Mouse (Mus musculus) heart, embryonic 14.5 days (tissue): ENCODE results near the gene Tcea3. TPM values are rescaled to one million over a fixed set of nuclear protein-coding genes. Genes with fewer than 3 reads are reported as not detected.

ENCODE experiments used
- ATAC-seq: fragments of 200-750 bp; cut with Nextera tagmentation; 2 replicates; pipeline ENCODE4 v1.8.0; 2017; ENCODE audit warnings: low read depth, moderate TSS enrichment; ENCODE audit not compliant: insufficient number of reproducible peaks, insufficient read depth, low FRiP score
- H3K27ac ChIP-seq, 2 experiments: fragments of 200-500 bp in 1 of 2; fragments of 300-500 bp in 1 of 2; sonication (generic) in 1 of 2; replicated peaks in 1 of 2; 2 replicates each; pipeline ENCODE4 v1.5.1; 2012 to 2014; ENCODE audit warnings: low read depth in 2 of 2, low read length in 2 of 2, control low read depth in 1 of 2, mild to moderate bottlenecking in 1 of 2, mixed read lengths in 1 of 2; ENCODE audit not compliant: control insufficient read depth in 1 of 2, insufficient read depth in 1 of 2
- H3K27me3 ChIP-seq: fragments of 300-500 bp; sonication (generic); 2 replicates; pipeline ENCODE4 v1.6.1; 2014; ENCODE audit warnings: mild to moderate bottlenecking, low read length, control low read depth; ENCODE audit not compliant: control insufficient read depth, insufficient read depth
- H3K36me3 ChIP-seq: fragments of 300-500 bp; sonication (generic); 2 replicates; pipeline ENCODE4 v1.6.1; 2014; ENCODE audit warnings: mild to moderate bottlenecking, control low read depth, low read length, mixed read lengths; ENCODE audit not compliant: control insufficient read depth, insufficient read depth
- H3K4me1 ChIP-seq, 2 experiments: fragments of 200-500 bp in 1 of 2; fragments of 300-500 bp in 1 of 2; sonication (generic) in 1 of 2; 2 replicates each; pipeline ENCODE4 v1.6.1; 2012 to 2014; ENCODE audit warnings: low read length in 2 of 2, control low read depth in 1 of 2, mixed read lengths in 1 of 2; ENCODE audit not compliant: control insufficient read depth in 2 of 2, insufficient read depth in 2 of 2
- H3K4me2 ChIP-seq: fragments of 300-500 bp; sonication (generic); 2 replicates; pipeline ENCODE4 v1.6.1; 2014; ENCODE audit warnings: mild to moderate bottlenecking, low read length
- H3K4me3 ChIP-seq, 2 experiments: fragments of 200-500 bp in 1 of 2; fragments of 300-500 bp in 1 of 2; sonication (generic) in 1 of 2; 2 replicates each; pipeline ENCODE4 v1.5.1; 2012 to 2014; ENCODE audit warnings: low read length in 2 of 2, mild to moderate bottlenecking in 2 of 2, control low read depth in 1 of 2, low read depth in 1 of 2, moderate library complexity in 1 of 2; ENCODE audit not compliant: control insufficient read depth in 1 of 2, insufficient read depth in 1 of 2
- H3K9ac ChIP-seq: fragments of 300-500 bp; sonication (generic); 2 replicates; pipeline ENCODE4 v1.6.1; 2014; ENCODE audit warnings: mild to moderate bottlenecking, low read length
- H3K9me3 ChIP-seq: fragments of 300-500 bp; sonication (generic); 2 replicates; pipeline ENCODE4 v1.6.1; 2016; ENCODE audit warnings: low read length, control low read depth; ENCODE audit not compliant: control insufficient read depth
- WGBS: fragments of 180-500 bp; shearing (Covaris S2); extraction: QIAGEN DNeasy Blood & Tissue Kit; methylation state at CpG from one replicate; pipeline ENCODE4 v1.1.7; 2014; 5-methylcytosine and 5-hydroxymethylcytosine counted together
- polyA plus RNA-seq: library from polyadenylated mRNA; unstranded; fragments of >200 nt; fragmentation: Nextera tagmentation; extraction: Ambion mirVana; gene quantifications from 2 replicates; pipeline ENCODE4 v1.2.1, GENCODE M21; 2014

The Tcea3 gene
- polyA plus RNA-seq, result 64.7 and 74.6 TPM in 2 replicates

DNA sequence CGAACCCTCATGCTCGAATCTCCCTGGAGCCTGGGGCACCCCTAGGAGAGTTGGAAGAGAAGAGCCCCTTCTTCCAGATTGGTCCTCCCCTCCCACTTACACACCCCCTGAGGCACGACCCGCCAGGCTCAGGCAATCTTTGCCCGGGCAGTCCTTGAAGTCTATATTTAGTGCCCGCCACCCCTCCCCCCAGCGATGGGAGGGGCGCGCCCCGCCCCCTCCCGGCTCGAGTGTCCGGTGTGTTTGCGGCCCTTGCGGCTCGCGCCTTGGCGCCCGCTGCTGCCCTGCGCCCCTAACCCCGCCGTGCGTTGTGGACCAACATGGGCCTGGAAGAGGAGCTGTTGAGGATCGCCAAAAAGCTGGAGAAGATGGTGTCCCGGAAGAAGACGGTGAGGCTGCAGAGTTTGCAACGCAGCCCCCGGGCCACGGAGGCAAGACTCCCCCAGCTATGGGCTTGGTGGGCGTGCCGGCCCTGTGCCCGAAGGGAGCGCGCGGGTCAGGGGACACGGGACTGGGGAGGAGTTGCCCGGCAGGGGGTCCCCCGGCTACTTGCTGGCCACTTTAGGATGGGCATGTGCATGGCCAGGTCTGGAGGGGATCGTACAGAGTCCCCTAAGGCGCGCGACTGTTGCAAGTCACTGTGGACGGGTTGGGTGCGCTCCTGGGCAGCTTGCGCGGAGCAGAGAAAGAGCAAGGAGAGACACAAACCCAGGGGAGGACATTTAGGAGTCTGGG is at the start of gene Tcea3:
Gene Tcea3, plus strand, starts transcription at position 1 of the 735 bp plus-strand sequence.
- Histone ChIP-seq H3K9me3 (no peaks in the 10 kb centered on the region), H3K27me3 (peaks cover 10% of the 10 kb centered on the region), H3K4me2 (peak within 1 kb of the TSS; percentile 72), H3K4me3 (peak within 1 kb of the TSS; percentile 72 to 74), H3K36me3 (no peaks in the 10 kb centered on the region), H3K27ac (peak within 1 kb of the TSS; percentile 68 to 78), H3K4me1 (peaks cover 23 to 43% of the 10 kb centered on the region in 2 experiments), H3K9ac (peak within 1 kb of the TSS; percentile 80)
- peak; percentile 64 for ATAC-seq
- WGBS, result 1% methylated on average over 46 of the region's 46 CpGs

DNA sequence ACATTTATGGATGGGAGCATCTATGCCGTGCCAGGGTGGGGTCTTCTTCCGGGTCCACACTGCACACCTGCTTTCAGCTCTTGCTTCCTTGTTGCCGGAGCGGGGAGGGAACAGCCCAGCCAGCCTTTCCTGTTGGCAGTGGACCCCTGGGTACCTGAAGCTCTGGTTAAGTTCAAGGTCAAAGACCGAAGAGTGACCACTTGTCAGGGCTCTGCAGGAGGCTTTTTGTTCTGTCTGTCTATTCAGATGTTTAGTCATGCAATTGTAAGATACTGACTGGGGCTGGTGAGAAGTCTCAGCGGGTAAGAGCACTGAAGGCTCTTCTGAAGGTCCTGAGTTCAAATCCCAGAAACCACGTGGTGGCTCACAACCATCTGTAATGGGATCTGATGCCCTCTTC is 48.7 kb upstream of the Tcea3 start:
- 75% methylated on average over 7 of the region's 7 CpGs for WGBS
- Histone ChIP-seq H3K4me3 (no peak overlapping the region), H3K4me2 (no peak overlapping the region), H3K4me1 (peaks cover 7 to 9% of the 10 kb centered on the region in 2 experiments; a peak in 3 of 4 replicates), H3K27ac (no peak overlapping the region), H3K27me3 (no peaks in the 10 kb centered on the region), H3K9ac (no peak overlapping the region), H3K9me3 (no peaks in the 10 kb centered on the region), H3K36me3 (no peaks in the 10 kb centered on the region)
- ATAC-seq, result no peak

- WGBS, result 25% methylated on average over 9 of the region's 9 CpGs
- H3K4me3 ChIP-seq, result no peak overlapping the region
- H3K27ac ChIP-seq, result no peak overlapping the region
- no peaks in the 10 kb centered on the region for H3K9me3 ChIP-seq
- no peaks in the 10 kb centered on the region for H3K27me3 ChIP-seq
- H3K4me2 ChIP-seq, result no peak overlapping the region
- H3K36me3 ChIP-seq, result no peaks in the 10 kb centered on the region
- ATAC-seq, result no peak
- peaks cover 3 to 4% of the 10 kb centered on the region in 2 experiments; a peak in 3 of 4 replicates for H3K4me1 ChIP-seq
- no peak overlapping the region for H3K9ac ChIP-seq
Measured at GRCm38 (mm10) chr4:136199562-136200292, 47.8 kb upstream of the Tcea3 start.

GRCm38 (mm10) chr4:136202509-136202908 is 45.0 kb upstream of the Tcea3 start:
- Histone ChIP-seq H3K4me2 (no peak overlapping the region), H3K4me3 (no peak overlapping the region), H3K9ac (no peak overlapping the region), H3K36me3 (no peaks in the 10 kb centered on the region), H3K4me1 (peaks cover 3 to 10% of the 10 kb centered on the region in 2 experiments; a peak in 2 of 4 replicates), H3K27me3 (no peaks in the 10 kb centered on the region), H3K9me3 (no peaks in the 10 kb centered on the region), H3K27ac (no peak overlapping the region)
- no peak for ATAC-seq
- WGBS, result 6% methylated on average over 9 of the region's 9 CpGs

GRCm38 (mm10) chr4:136204775-136205174 is 42.8 kb upstream of the Tcea3 start:
- no peak overlapping the region for H3K9ac ChIP-seq
- peaks cover 3 to 10% of the 10 kb centered on the region in 2 experiments; a peak in 2 of 4 replicates for H3K4me1 ChIP-seq
- no peaks in the 10 kb centered on the region for H3K9me3 ChIP-seq
- H3K4me3 ChIP-seq, result no peak overlapping the region
- WGBS, result 79% methylated on average over 2 of the region's 2 CpGs
- H3K4me2 ChIP-seq, result no peak overlapping the region
- ATAC-seq, result no peak
- no peaks in the 10 kb centered on the region for H3K27me3 ChIP-seq
- no peak overlapping the region for H3K27ac ChIP-seq
- no peaks in the 10 kb centered on the region for H3K36me3 ChIP-seq

DNA sequence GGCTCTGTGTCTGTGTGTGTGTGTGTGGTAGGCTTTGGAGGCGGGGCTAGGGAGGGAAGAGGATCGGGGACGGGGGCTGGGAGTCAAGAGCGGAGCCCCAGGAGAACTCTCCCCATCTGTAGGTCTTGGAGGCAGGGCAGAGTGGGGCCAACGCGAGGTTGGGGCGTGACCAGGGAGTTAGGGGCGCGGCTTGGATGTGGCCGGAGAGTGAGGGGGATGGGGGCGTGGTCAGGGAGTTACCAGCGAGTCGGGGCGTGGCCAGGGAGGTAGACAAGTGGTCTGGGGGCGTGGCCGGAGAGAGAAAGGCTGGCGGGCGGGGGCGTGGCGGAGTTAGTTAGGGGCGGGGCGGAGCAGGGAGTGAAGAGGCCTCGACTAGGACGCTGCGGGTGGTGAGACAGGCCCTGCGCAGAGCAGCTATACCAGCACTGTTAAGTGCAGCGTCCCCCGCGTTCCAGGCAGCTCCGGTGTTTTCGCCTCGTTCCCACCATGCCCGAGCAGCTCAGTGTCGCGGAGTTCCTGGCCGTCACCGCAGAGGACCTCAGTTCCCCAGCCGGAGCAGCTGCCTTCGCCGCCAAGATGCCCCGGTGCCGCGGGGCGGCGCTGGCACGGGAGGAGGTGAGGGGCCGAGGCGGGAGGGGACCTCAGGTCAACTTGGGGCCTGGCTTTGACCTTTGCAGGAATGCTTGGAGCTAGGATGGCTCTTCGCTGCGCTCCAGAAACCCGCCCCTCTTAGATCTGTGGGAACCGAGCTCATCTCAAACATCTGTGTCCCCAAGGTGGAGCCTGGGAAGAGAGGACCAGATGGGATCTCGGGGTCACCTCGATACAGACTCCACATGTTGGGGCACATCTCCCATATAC is 41.3 kb upstream of the Tcea3 start, which contains the start of gene Asap3:
Gene Asap3, plus strand, starts transcription at position 333 of the 861 bp plus-strand sequence.
- peak; percentile 91 for ATAC-seq
- Histone ChIP-seq H3K27ac (peak within 1 kb of the TSS in 1 of 2 experiments; percentile 51; a peak in 2 of 4 replicates), H3K36me3 (no peaks in the 10 kb centered on the region), H3K9ac (peak within 1 kb of the TSS; percentile 82), H3K27me3 (no peaks in the 10 kb centered on the region), H3K9me3 (no peaks in the 10 kb centered on the region), H3K4me3 (peak within 1 kb of the TSS; percentile 66 to 70), H3K4me1 (peaks cover 3 to 10% of the 10 kb centered on the region in 2 experiments; a peak in 2 of 4 replicates), H3K4me2 (peak within 1 kb of the TSS; percentile 99)
- whole genome bisulfite sequencing, result 2% methylated on average over 53 of the region's 54 CpGs

DNA sequence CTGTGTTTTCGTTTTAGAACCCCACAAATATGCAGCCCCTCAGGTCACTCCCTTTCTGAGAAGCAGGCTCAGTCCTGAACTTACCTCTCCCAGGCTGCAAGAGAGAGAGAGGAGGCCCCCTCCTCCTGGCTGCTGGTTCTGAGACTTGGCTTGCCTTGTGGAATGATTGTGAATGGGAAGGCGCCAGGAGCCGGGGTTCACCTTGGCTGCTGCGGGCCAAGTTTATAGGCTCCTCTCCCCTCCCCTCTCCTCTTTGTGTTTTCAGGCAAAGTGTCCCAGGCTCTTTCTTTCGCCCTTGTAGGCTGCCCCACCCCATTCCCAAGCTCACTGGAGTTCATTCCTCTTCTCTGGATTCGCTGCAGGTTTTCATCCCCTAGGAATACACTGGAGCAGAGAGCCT is 40.6 kb upstream of the Tcea3 start:
- Histone ChIP-seq H3K9ac (peak overlapping the region; percentile 82), H3K4me3 (peak overlapping the region; percentile 66 to 70), H3K9me3 (no peaks in the 10 kb centered on the region), H3K4me2 (peak overlapping the region; percentile 99), H3K27ac (no peak overlapping the region), H3K27me3 (no peaks in the 10 kb centered on the region), H3K36me3 (no peaks in the 10 kb centered on the region), H3K4me1 (peaks cover 3 to 10% of the 10 kb centered on the region in 2 experiments; a peak in 2 of 4 replicates)
- WGBS, result 9% methylated on average over 6 of the region's 6 CpGs
- no peak for ATAC-seq
